Mouse (Mus musculus) ES-E14 (cell line): ENCODE data around the gene Cacna1e. TPM values are rescaled to one million over a fixed set of nuclear protein-coding genes. Genes with fewer than 3 reads are reported as not detected.

Experiments
- DNase-seq: peaks from one replicate; pipeline ENCODE4 v3.0.0-alpha.2; 2013; ENCODE audit warnings: low read depth, low spot score
- H3K27ac ChIP-seq: 2 replicates; pipeline ENCODE4 v1.5.1; 2012; ENCODE audit warnings: low read depth, mild to moderate bottlenecking, low read length, moderate library complexity, mixed read lengths; ENCODE audit not compliant: poor library complexity, insufficient read depth, severe bottlenecking
- H3K36me3 ChIP-seq: 2 replicates; pipeline ENCODE4 v1.6.1; 2012; ENCODE audit warnings: mild to moderate bottlenecking, low read length, moderate library complexity, mixed read lengths; ENCODE audit not compliant: control insufficient read depth, poor library complexity, insufficient read depth, severe bottlenecking
- H3K4me1 ChIP-seq, 2 experiments: fragments of 150-350 bp in 1 of 2; sonication (generic) in 1 of 2; 2 replicates each; pipeline ENCODE4 v1.6.1; 2012; ENCODE audit warnings: low read length in 2 of 2, mild to moderate bottlenecking in 1 of 2, mixed read lengths in 1 of 2; ENCODE audit not compliant: control insufficient read depth in 2 of 2, insufficient read depth in 2 of 2, poor library complexity in 1 of 2
- H3K4me3 ChIP-seq, 2 experiments: fragments of 150-350 bp in 1 of 2; sonication (generic) in 1 of 2; 2 replicates each; pipeline ENCODE4 v1.5.1; 2012; ENCODE audit warnings: low read length in 2 of 2, low read depth in 1 of 2, mild to moderate bottlenecking in 1 of 2, mixed read lengths in 1 of 2; ENCODE audit not compliant: insufficient read depth in 1 of 2, poor library complexity in 1 of 2, severe bottlenecking in 1 of 2
- H3K9ac ChIP-seq: 2 replicates; pipeline ENCODE4 v1.6.1; 2012; ENCODE audit warnings: low read depth, mild to moderate bottlenecking, low read length, mixed read lengths; ENCODE audit not compliant: poor library complexity, insufficient read depth, severe bottlenecking
- H3K9me3 ChIP-seq: fragments of 150-350 bp; sonication (generic); 2 replicates; pipeline ENCODE4 v1.6.1; 2012; ENCODE audit warnings: low read depth, mild to moderate bottlenecking, low read length; ENCODE audit not compliant: control insufficient read depth, insufficient read depth
- CHD2 ChIP-seq: IDR thresholded peaks from 2 replicates; pipeline ENCODE4 v1.6.1; 2014; ENCODE audit warnings: mild to moderate bottlenecking, low read depth, low read length, inconsistent platforms
- HCFC1 ChIP-seq: IDR thresholded peaks from 2 replicates; pipeline ENCODE4 v1.6.1; 2012; ENCODE audit warnings: low read length, inconsistent platforms, borderline replicate concordance; ENCODE audit not compliant: insufficient read depth
- MAFK ChIP-seq: IDR thresholded peaks from 2 replicates; pipeline ENCODE4 v1.6.1; 2014; ENCODE audit warnings: mild to moderate bottlenecking, low read depth, low read length, inconsistent platforms; ENCODE audit not compliant: insufficient read depth
- ZC3H11A ChIP-seq: IDR thresholded peaks from 2 replicates; pipeline ENCODE4 v1.6.1; 2012; ENCODE audit warnings: low read depth, mild to moderate bottlenecking, inconsistent platforms, low read length, borderline replicate concordance
- ZNF384 ChIP-seq: IDR thresholded peaks from 2 replicates; pipeline ENCODE4 v1.6.1; 2012; ENCODE audit warnings: low read depth, low read length, inconsistent platforms
- in situ Hi-C, 2 experiments: fragments of 600-800 bp; cut with MboI; formaldehyde crosslinking; loops; one replicate each; pipeline ENCODE4 v1.15.1; 2025; ENCODE audit warnings: low sequenced_read_pairs in 2 of 2, inconsistent platforms in 1 of 2; ENCODE audit not compliant: unreplicated experiment in 2 of 2
- total RNA-seq: library from RNA; depleted of rRNA; stranded (reverse); fragments of 300-350 nt; gene quantifications from 2 replicates; pipeline ENCODE4 v1.2.3, GENCODE M21; 2012

The Cacna1e gene
- total RNA-seq, 1 experiment = 0.31 TPM

DNA sequence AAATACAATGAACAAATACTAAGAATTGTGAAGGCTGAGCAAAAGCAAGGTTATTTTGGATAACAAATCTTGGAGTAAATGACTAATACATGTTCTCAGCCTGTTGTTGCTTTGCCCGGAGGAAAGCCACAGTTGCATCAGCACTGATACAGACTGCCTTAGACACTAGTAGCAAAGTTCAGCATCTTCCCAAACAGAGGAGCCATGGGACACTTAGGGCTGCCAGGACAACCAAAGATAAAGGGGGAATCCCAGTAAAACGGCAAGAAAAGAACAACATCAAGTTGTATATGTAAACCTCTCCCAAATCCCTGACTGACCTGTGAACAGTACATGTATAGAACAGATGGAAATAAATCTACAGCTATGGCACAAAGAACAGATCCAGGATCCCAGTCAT lies 13.1 kb upstream of the Cacna1e start:
- no peaks in the 10 kb centered on the region for H3K4me1 ChIP-seq
- TF ChIP-seq ZC3H11A (no peak), ZNF384 (no peak), CHD2 (no peak), MAFK (no peak), HCFC1 (no peak)
- no peak overlapping the region for H3K27ac ChIP-seq
- no peak overlapping the region for H3K4me3 ChIP-seq
- no peaks in the 10 kb centered on the region for H3K36me3 ChIP-seq
- DNase-seq = no peak
- in situ Hi-C loops = no loop called here
- H3K9ac ChIP-seq = no peak overlapping the region
- H3K9me3 ChIP-seq = peaks cover 5% of the 10 kb centered on the region; the same call in 1 of the 2 replicates

- Histone ChIP-seq H3K9ac (no peak overlapping the region), H3K4me3 (no peak overlapping the region), H3K9me3 (no peaks in the 10 kb centered on the region), H3K36me3 (no peaks in the 10 kb centered on the region), H3K27ac (no peak overlapping the region), H3K4me1 (no peaks in the 10 kb centered on the region)
- DNase-seq = no peak
- in situ Hi-C loops = no loop called here
- no peak for TF ChIP-seq CHD2
- TF ChIP-seq HCFC1 = no peak
- no peak for TF ChIP-seq MAFK
- no peak for TF ChIP-seq ZNF384
- TF ChIP-seq ZC3H11A = no peak
These were observed 5.9 kb upstream of the Cacna1e start for GRCm38 (mm10) chr1:154890244-154890643.

- H3K9ac ChIP-seq = no peak overlapping the region
- DNase-seq = no peak
- H3K4me3 ChIP-seq = no peak overlapping the region
- H3K4me1 ChIP-seq = 0 out of 4 replicates have a peak, but pooled peaks cover 0 to 3% of the 10 kb centered on the region in 2 experiments
- TF ChIP-seq CHD2 = no peak
- no peak for TF ChIP-seq ZNF384
- no peak for TF ChIP-seq MAFK
- TF ChIP-seq ZC3H11A = no peak
- no peak for TF ChIP-seq HCFC1
- H3K36me3 ChIP-seq = no peaks in the 10 kb centered on the region
- H3K27ac ChIP-seq = no peak overlapping the region
- in situ Hi-C loops = no loop called here
- no peaks in the 10 kb centered on the region for H3K9me3 ChIP-seq
These were observed 4.2 kb upstream of the Cacna1e start for GRCm38 (mm10) chr1:154888495-154888894.

- no peak overlapping the region for H3K4me3 ChIP-seq
- H3K4me1 ChIP-seq = 0 out of 4 replicates have a peak, but pooled peaks cover 0 to 3% of the 10 kb centered on the region in 2 experiments
- H3K9ac ChIP-seq = no peak overlapping the region
- no peaks in the 10 kb centered on the region for H3K9me3 ChIP-seq
- H3K27ac ChIP-seq = no peak overlapping the region
- TF ChIP-seq MAFK (no peak), ZNF384 (no peak), CHD2 (no peak), HCFC1 (no peak), ZC3H11A (no peak)
- in situ Hi-C loops = no loop called here
- no peak for DNase-seq
- no peaks in the 10 kb centered on the region for H3K36me3 ChIP-seq
These were observed 3.7 kb upstream of the Cacna1e start for GRCm38 (mm10) chr1:154888018-154888417.

DNA sequence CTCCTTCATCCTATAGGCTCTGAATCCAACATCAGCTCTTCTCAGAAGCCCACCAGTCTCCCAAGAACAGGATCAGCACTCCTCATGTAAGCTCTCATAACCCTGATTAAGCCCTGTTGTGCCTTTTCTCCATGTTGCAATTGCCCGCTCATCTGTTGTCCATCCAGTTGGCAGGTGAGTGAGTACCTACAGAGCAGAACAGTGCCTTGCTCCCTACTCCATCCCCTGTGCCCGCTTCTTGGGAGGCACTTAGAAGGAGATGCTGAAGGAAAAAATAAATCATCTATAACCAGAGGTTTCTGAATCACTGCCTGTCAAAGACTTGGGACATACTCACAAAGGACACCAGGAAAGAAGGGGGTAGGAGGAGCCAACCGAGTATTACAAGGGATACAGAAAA lies 3.2 kb upstream of the Cacna1e start:
- no peaks in the 10 kb centered on the region for H3K9me3 ChIP-seq
- H3K9ac ChIP-seq = no peak overlapping the region
- H3K36me3 ChIP-seq = no peaks in the 10 kb centered on the region
- H3K4me1 ChIP-seq = 0 out of 4 replicates have a peak, but pooled peaks cover 0 to 3% of the 10 kb centered on the region in 2 experiments
- in situ Hi-C loops = no loop called here
- no peak for DNase-seq
- H3K4me3 ChIP-seq = no peak overlapping the region
- TF ChIP-seq ZNF384 (no peak), HCFC1 (no peak), ZC3H11A (no peak), MAFK (no peak), CHD2 (no peak)
- H3K27ac ChIP-seq = no peak overlapping the region
